Mouse (Mus musculus): Measurements from ENCODE around the gene Bbs12. TPM values are rescaled to one million over a fixed set of nuclear protein-coding genes. Genes with fewer than 3 reads are reported as not detected.

Gene Bbs12
- 2.1 TPM for polyA plus RNA-seq (2014; fragmentation: Illumina TruSeq; extraction: RNeasy Lipid Tissue Mini Kit (QIAGEN cat#74804); ENCODE audit: low read depth, low replicate concordance)

GRCm38 (mm10) chr3:37312370-37312941 lies at the start of gene Bbs12, which contains the start of gene Cetn4:
Bbs12 (plus strand) TSS chr3:37312554.
Cetn4 (minus strand) TSS chr3:37312708.

GRCm38 (mm10) chr3:37348221-37349165 lies 36.1 kb downstream of the Bbs12 start, which contains the start of gene Fgf2:
Fgf2 (plus strand) TSS chr3:37348346.

Other genes starting within 250 kb of the Bbs12 start
- not detected for gene Adad1, start 249.0 kb upstream of the Bbs12 start, polyA plus RNA-seq (2014; fragmentation: Illumina TruSeq; extraction: RNeasy Lipid Tissue Mini Kit (QIAGEN cat#74804); ENCODE audit: low read depth, low replicate concordance)
- not detected for gene Il2, start 186.6 kb upstream of the Bbs12 start, polyA plus RNA-seq (2014; fragmentation: Illumina TruSeq; extraction: RNeasy Lipid Tissue Mini Kit (QIAGEN cat#74804); ENCODE audit: low read depth, low replicate concordance)
- not detected for gene Il21, start 79.9 kb upstream of the Bbs12 start, polyA plus RNA-seq (2014; fragmentation: Illumina TruSeq; extraction: RNeasy Lipid Tissue Mini Kit (QIAGEN cat#74804); ENCODE audit: low read depth, low replicate concordance)
- 2.0 TPM for gene Cetn4, start 154 bp downstream of the Bbs12 start, polyA plus RNA-seq (2014; fragmentation: Illumina TruSeq; extraction: RNeasy Lipid Tissue Mini Kit (QIAGEN cat#74804); ENCODE audit: low read depth, low replicate concordance)
- gene Fgf2, start 35.8 kb downstream of the Bbs12 start, polyA plus RNA-seq (2014; fragmentation: Illumina TruSeq; extraction: RNeasy Lipid Tissue Mini Kit (QIAGEN cat#74804); ENCODE audit: low read depth, low replicate concordance): 10.4 TPM
- 8.9 TPM for gene Spata5, start 107.3 kb downstream of the Bbs12 start, polyA plus RNA-seq (2014; fragmentation: Illumina TruSeq; extraction: RNeasy Lipid Tissue Mini Kit (QIAGEN cat#74804); ENCODE audit: low read depth, low replicate concordance)
- gene Nudt6, start 107.7 kb downstream of the Bbs12 start, polyA plus RNA-seq (2014; fragmentation: Illumina TruSeq; extraction: RNeasy Lipid Tissue Mini Kit (QIAGEN cat#74804); ENCODE audit: low read depth, low replicate concordance): 38.1 TPM

All from heart, adult 10 weeks (tissue).